Mouse (Mus musculus): ENCODE data around the gene Tusc2. TPM values are rescaled to one million over a fixed set of nuclear protein-coding genes. Genes with fewer than 3 reads are reported as not detected.

Gene Tusc2
- total and polyA plus RNA-seq, 3 experiments = 36.2 to 48.9 TPM; not detected in 1

- Histone ChIP-seq H3K36me3 (ENCODE audit: control insufficient read depth in 1 of 2, insufficient read depth in 2 of 2, low read length in 2 of 2) (no peaks in the 10 kb centered on the region), H3K4me3 (ENCODE audit: control insufficient read depth in 1 of 2, insufficient read depth in 1 of 2, low read depth in 2 of 2, low read length in 2 of 2) (no peak overlapping the region), H3K9me3 (replicated peaks; ENCODE audit: insufficient read depth, low read length) (no peaks in the 10 kb centered on the region), H3K27me3 (ENCODE audit: control insufficient read depth in 1 of 2, insufficient read depth in 2 of 2, low read length in 2 of 2) (peaks cover 0 to under 1% of the 10 kb centered on the region in 2 experiments; a peak in 3 of 4 replicates), H3K4me1 (ENCODE audit: control insufficient read depth in 1 of 2, insufficient read depth in 2 of 2, low read length in 2 of 2) (no peaks in the 10 kb centered on the region), H3K79me2 (ENCODE audit: control insufficient read depth, insufficient read depth, low read length, poor library complexity) (no peaks in the 10 kb centered on the region), H3K27ac (ENCODE audit: control insufficient read depth, low read depth, low read length) (no peak overlapping the region), H3K9ac (ENCODE audit: control insufficient read depth, low read depth, low read length, poor library complexity, severe bottlenecking) (no peak overlapping the region)
- TF ChIP-seq MEF2A (IDR thresholded peaks at IDR 0.05; ENCODE audit: extremely low read depth, insufficient replicate concordance, low read depth, low read length, poor library complexity, severe bottlenecking) (no peak), ZKSCAN1 (IDR thresholded peaks at IDR 0.05; ENCODE audit: low read depth, low read length) (no peak), SIN3A (IDR thresholded peaks at IDR 0.05; ENCODE audit: low read length) (no peak), ZC3H11A (IDR thresholded peaks at IDR 0.05; ENCODE audit: low read depth, low read length) (peak; percentile 80), SMC3 (IDR thresholded peaks at IDR 0.05; ENCODE audit: low read depth, low read length) (peak; percentile 89), TBP (IDR thresholded peaks at IDR 0.05; ENCODE audit: low read depth, low read length) (no peak), HCFC1 (IDR thresholded peaks at IDR 0.05; ENCODE audit: low read depth, low read length) (no peak), POLR2AphosphoS2 (IDR thresholded peaks at IDR 0.05; ENCODE audit: low read length) (no peak), CHD2 (IDR thresholded peaks at IDR 0.05; ENCODE audit: low read length) (no peak), E2F4 (IDR thresholded peaks at IDR 0.05; ENCODE audit: borderline replicate concordance, low read depth, low read length) (no peak), ZNF384 (IDR thresholded peaks at IDR 0.05; ENCODE audit: low read depth, low read length) (no peak), POLR2AphosphoS5 (IDR thresholded peaks at IDR 0.05; ENCODE audit: borderline replicate concordance, low read depth, low read length) (no peak), CTCF (IDR thresholded peaks at IDR 0.05 in 2 of 3, conservative IDR thresholded peaks at IDR 0.05 in 1 of 3; ENCODE audit: control insufficient read depth in 1 of 3, insufficient read depth in 1 of 3, low read depth in 2 of 3, low read length in 3 of 3, poor library complexity in 1 of 3, severe bottlenecking in 1 of 3) (peak; percentile 98 to 99 (median 99)), RAD21 (IDR thresholded peaks at IDR 0.05; ENCODE audit: low read depth, low read length) (peak; percentile 93)
- peak; percentile 74 for DNase-seq (ENCODE audit: low read depth, low spot score)
Observed at GRCm38 (mm10) chr9:107514303-107514955, 48.6 kb upstream of the Tusc2 start.

GRCm38 (mm10) chr9:107520331-107520730 is 42.7 kb upstream of the Tusc2 start:
- Histone ChIP-seq H3K27ac (ENCODE audit: control insufficient read depth, low read depth, low read length) (no peak overlapping the region), H3K4me1 (ENCODE audit: control insufficient read depth in 1 of 2, insufficient read depth in 2 of 2, low read length in 2 of 2) (peaks cover 0 to 12% of the 10 kb centered on the region in 2 experiments; a peak in 3 of 4 replicates), H3K9ac (ENCODE audit: control insufficient read depth, low read depth, low read length, poor library complexity, severe bottlenecking) (no peak overlapping the region; the same call in 1 of the 2 replicates), H3K79me2 (ENCODE audit: control insufficient read depth, insufficient read depth, low read length, poor library complexity) (no peaks in the 10 kb centered on the region), H3K36me3 (ENCODE audit: control insufficient read depth in 1 of 2, insufficient read depth in 2 of 2, low read length in 2 of 2) (peaks cover 0 to 8% of the 10 kb centered on the region in 2 experiments; a peak in 1 of 4 replicates), H3K9me3 (replicated peaks; ENCODE audit: insufficient read depth, low read length) (no peaks in the 10 kb centered on the region), H3K4me3 (ENCODE audit: control insufficient read depth in 1 of 2, insufficient read depth in 1 of 2, low read depth in 2 of 2, low read length in 2 of 2) (no peak overlapping the region), H3K27me3 (ENCODE audit: control insufficient read depth in 1 of 2, insufficient read depth in 2 of 2, low read length in 2 of 2) (no peaks in the 10 kb centered on the region)
- TF ChIP-seq POLR2AphosphoS2 (IDR thresholded peaks at IDR 0.05; ENCODE audit: low read length) (no peak), MXI1 (IDR thresholded peaks at IDR 0.05; ENCODE audit: low read depth, low read length) (no peak), ZMIZ1 (IDR thresholded peaks at IDR 0.05; ENCODE audit: low read depth, low read length) (no peak), MAFK (IDR thresholded peaks at IDR 0.05; ENCODE audit: borderline replicate concordance, low read depth, low read length) (no peak), TCF12 (IDR thresholded peaks at IDR 0.05; ENCODE audit: low read depth, low read length) (no peak), UBTF (IDR thresholded peaks at IDR 0.05; ENCODE audit: borderline replicate concordance, insufficient read depth, low read depth, low read length) (no peak), ZKSCAN1 (IDR thresholded peaks at IDR 0.05; ENCODE audit: low read depth, low read length) (no peak), E2F4 (IDR thresholded peaks at IDR 0.05; ENCODE audit: borderline replicate concordance, low read depth, low read length) (no peak), SMC3 (IDR thresholded peaks at IDR 0.05; ENCODE audit: low read depth, low read length) (no peak), USF1 (IDR thresholded peaks at IDR 0.05; ENCODE audit: low read depth, low read length) (no peak), MYB (IDR thresholded peaks at IDR 0.05; ENCODE audit: low read depth, low read length) (no peak), EP300 (IDR thresholded peaks at IDR 0.05; ENCODE audit: low read depth in 1 of 2, low read length in 2 of 2) (no peak), MEF2A (IDR thresholded peaks at IDR 0.05; ENCODE audit: extremely low read depth, insufficient replicate concordance, low read depth, low read length, poor library complexity, severe bottlenecking) (no peak), JUND (IDR thresholded peaks at IDR 0.05; ENCODE audit: low read depth, low read length) (no peak), MAX (IDR thresholded peaks at IDR 0.05; ENCODE audit: low read length) (no peak), ZC3H11A (IDR thresholded peaks at IDR 0.05; ENCODE audit: low read depth, low read length) (no peak)
- peak; percentile 30 for DNase-seq (ENCODE audit: low read depth, low spot score)

All from MEL (cell line).